Mouse (Mus musculus): ENCODE data around the gene Mc3r.

Gene Mc3r

GRCm38 (mm10) chr2:172248106-172248764 lies at the start of gene Mc3r:
TSS of gene Mc3r (plus strand) at chr2:172248492.
- DNase-seq (ENCODE audit: low spot score), result peak; percentile 5

DNA sequence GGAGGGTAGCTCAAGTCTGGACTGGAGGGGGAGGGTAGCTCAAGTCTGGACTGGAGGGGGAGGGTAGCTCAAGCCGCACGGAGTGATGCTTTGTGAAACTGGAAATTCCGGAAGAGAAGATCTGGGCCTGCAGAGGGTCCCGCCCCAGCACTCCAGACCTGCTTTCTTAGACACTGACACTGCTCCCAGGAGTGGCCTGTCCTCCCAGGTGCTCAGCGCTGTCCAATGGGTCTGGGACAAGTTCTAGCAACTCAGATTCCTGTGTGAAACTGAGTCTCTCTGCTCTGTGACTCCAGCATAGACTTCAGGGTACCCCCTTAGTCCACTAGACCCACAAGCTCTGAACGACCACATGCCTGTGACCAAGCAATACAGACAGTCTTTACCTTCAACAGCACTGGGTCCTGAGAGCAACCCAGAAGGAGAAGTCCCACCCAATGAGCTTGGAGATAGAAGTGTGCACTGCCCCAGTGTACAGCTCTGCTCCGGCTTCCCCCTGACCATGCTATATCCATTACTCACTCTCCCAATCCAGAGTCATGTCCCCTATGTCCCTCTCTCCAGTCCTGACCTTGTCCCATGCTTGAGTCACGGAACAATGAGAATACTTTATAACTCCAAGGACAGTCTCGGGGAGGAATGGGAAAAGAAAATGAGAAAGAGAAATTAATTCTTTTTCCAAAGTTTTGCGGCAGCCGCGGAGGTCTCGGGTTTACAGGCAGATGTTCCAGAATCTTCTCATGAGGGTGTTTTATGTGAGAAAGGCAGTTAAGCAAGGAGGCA lies 46.1 kb upstream of the Mc3r start:
- DNase-seq (ENCODE audit: low spot score), result no peak

DNA sequence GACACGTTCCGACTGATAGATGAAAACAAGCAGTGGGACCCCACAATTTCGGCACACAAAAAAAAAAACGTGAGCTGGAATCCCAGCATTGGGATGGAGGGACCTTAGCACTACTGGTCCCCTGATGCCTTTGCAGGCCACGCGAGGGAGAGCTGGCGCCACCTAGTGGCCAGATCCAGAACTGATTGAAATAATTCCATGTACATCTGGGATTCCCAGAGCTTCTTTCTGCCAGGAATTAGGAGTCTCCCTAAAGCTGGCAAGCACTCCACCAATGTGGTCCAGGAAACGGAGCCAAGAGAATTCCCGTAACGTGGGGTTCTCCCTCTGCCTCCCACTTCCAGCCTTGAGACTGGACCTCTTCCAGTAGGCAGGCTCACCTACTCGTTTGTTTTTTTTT lies 41.3 kb upstream of the Mc3r start:
- peak; percentile 69 for DNase-seq (ENCODE audit: low spot score)

DNA sequence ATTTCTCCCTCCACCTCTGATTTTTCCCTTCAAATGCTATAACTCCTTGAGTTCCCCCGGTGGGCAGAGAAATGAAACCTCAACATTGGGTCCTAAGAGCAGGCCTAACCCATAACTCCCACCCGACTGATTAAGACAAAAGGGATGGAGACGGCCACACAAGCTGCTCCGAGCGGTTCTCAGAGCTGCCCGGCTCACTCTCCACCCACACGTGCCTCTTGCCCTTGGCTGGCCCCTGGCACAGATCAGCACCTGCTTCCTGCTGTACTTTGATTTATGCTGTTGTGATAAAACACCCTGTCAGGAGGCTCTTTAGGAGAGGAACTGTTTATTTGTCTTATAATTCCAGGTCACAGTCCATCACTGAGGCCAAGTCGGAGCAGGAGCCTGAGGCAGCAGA lies 34.8 kb upstream of the Mc3r start:
- no peak for DNase-seq (ENCODE audit: low spot score)

DNA sequence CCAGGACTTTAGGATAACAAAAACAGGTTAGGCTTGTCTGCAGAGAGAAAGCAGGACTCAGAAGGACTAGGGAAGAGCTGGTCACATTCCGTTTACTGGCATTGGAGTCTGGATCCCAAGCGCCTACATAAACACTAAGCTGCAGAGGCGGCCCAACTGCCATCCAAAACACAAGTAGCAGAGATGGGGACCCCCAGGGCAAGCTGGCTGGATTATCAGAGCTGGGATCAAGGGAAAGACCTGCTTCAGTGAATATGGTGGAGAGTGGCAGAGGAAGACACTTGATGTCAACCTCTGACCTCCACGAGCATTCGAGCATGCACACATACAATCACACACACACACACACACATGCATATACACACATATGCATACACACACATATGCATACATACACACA lies 34.0 kb upstream of the Mc3r start:
- DNase-seq (ENCODE audit: low spot score), result no peak

- DNase-seq (ENCODE audit: low spot score), result peak; percentile 50
Observed at GRCm38 (mm10) chr2:172215508-172216162, 32.7 kb upstream of the Mc3r start.

DNA sequence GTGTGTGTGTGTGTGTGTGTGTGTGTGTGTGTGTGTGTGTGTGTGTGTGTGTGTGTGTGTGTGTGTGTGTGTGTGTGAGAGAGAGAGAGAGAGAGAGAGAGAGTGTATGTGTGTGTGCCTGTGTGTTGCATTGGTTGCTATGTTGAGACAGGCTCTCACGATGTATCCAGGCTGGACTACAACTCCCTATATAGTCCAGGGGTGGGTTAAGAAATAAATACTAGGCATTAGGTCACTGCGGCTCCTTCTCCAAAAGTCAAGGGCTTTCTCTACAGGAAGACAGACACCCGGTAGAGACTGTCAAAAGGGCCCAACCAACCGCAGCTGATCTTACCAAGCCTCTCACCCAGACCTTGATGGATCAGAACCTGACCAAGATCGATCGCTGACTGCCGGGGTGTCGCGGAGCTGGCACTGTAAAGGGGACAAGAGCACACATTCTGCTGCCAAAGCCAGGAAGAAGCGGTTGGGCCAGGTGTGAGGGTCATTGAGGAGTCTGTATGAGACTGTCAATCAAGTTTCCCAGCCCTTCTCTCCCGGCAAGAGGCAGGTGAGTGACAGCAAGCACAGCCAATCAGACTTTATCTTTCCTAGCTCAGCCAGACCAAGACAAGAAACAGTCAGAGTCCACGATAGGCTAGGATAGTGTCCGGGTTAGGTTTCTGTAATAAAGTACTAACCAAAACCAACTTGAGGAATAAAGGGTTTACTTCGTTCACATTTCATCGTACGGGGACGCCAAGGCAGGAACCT lies 32.0 kb upstream of the Mc3r start:
- peak; percentile 12 for DNase-seq (ENCODE audit: low spot score)

GRCm38 (mm10) chr2:172217886-172218285 lies 30.4 kb upstream of the Mc3r start:
- no peak for DNase-seq (ENCODE audit: low spot score)

DNA sequence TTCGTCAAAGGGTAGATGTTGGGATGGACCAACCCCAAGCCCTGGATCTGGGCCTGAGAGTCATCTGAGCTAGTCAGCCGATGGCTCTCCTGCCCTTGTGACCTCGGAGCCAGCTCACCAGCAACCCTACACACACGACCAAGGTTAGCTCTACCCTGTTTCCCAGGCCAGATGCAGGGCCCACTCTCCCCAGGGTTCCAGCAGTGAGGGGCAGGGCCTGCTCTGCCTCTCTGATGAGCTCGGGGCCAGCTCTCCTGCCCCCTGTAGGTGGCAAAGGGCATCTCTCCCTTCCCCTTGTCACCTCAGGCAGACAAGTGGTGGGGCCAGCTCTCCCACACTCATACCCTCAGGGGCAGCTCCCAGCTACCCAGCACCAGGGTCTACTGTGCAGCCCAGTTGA lies 29.1 kb upstream of the Mc3r start:
- DNase-seq (ENCODE audit: low spot score), result no peak

DNA sequence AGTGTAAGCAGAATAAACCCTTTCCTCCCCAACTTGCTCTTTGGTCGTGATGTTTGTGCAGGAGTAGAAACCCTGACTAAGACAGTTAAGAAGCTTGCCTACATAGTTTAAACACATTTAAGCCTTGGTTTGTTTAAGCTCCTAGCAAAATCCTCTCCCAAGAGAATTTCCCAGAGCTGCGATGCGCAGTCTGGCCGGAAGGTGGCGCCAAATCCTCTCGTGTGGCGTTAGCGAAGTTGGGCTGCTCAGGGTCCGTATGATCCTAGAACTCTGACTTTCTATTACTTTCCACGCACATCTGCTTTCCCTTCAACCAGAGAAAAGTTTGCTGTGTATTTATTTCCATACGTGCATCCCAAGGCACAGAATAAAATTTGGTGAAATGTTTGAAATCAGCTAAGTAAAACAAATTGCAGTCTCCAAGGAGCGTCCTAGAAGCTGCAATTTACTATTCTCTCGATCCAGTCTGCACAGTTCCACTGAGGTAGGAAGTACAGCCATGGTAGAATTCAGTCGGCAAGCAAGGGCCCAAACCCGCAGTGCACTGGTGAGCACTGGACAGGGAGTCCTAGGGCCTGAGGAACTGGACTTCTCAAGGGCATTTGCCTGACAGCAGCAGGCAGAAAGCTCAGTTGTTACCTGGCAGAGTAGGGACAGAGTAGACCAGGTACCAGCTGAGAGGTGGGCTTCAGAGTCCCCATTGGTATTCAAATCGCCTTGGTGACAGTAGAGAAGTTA lies 26.5 kb upstream of the Mc3r start:
- DNase-seq (ENCODE audit: low spot score), result peak; percentile 9

DNA sequence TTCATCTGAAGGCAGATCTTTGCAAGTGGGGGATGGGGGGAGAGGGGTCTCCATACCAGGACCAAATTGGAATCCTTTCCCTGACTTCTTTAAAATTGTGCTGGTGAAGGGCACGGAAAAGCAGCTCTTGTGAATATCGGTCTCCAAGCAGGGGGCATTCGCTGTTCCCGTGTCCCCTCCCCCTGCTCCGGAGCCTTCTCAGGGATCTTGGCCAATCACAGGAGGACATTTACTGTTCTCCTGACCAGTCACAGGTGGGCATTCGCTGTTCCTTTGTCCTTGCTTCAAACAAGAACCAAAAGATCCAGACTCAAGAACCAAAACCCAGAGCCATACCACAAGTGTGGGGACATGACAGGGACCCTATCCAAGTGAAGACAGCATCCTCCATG lies 25.9 kb upstream of the Mc3r start:
- DNase-seq (ENCODE audit: low spot score), result no peak

- DNase-seq (ENCODE audit: low spot score), result no peak
Observed at GRCm38 (mm10) chr2:172222891-172223290, 25.4 kb upstream of the Mc3r start.

- no peak for DNase-seq (ENCODE audit: low spot score)
Observed at GRCm38 (mm10) chr2:172223451-172224200, 24.7 kb upstream of the Mc3r start.

DNA sequence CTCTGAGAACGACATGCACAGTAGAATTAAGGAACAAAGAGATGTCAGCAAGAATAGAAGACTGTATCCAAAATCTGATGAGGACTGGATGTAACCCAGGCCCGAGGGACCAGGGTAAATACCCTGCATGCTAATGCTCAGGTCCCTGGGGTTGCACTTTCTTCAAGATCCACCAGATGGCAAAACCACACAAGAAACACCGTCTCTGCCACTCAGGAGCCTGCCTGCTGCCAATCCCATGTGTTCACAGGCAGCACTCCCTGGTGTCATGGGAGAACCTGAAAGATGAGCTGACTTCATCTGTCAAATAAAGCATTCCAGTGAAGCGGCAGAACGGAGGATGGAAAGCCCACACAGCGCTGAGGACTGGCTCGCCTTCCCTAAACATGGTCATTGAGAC lies 21.3 kb upstream of the Mc3r start:
- DNase-seq (ENCODE audit: low spot score), result no peak

- DNase-seq (ENCODE audit: low spot score), result no peak
Observed at GRCm38 (mm10) chr2:172227808-172228207, 20.5 kb upstream of the Mc3r start.

DNA sequence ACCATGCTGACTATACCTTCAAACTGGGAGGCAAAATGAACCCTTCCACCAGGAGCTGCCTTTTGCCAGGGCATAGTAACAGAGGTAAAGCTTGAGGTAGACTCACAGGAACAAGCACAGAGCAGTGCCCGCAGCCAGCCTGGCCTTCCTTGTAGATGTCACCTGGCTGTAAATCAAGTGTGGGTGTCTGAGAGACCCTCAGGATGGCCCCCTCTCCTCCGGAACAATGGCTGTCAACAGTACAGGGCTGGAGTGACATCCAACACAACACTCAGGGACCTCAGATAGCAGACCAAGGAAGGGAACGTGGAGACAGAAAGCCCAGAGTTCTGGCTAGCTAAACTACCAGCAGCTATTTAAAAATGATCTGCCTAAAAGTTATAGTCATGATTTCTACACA lies 19.1 kb upstream of the Mc3r start:
- no peak for DNase-seq (ENCODE audit: low spot score)

DNA sequence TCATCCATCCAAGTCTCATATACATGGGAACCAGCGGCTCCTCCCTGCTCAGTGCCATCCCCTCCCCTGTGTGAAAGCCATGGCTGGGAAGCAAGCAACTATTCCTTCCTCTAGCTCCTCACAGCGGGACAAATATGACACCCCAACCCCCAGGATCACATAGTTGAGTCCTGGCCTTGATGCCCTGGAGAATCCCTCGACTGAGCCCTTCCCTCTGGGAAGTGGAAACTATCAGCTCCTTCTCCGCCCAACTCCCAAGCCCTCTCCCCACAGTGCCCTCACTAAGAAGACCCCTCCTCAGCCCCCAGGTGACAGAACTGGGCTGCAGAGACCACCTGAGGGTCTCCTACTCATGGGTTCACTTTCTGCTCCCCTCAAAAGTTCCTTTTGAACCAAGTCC lies 18.2 kb upstream of the Mc3r start:
- no peak for DNase-seq (ENCODE audit: low spot score)

GRCm38 (mm10) chr2:172238220-172238619 lies 10.1 kb upstream of the Mc3r start:
- DNase-seq (ENCODE audit: low spot score), result no peak

GRCm38 (mm10) chr2:172241031-172241430 lies 7.3 kb upstream of the Mc3r start:
- peak; percentile 10 for DNase-seq (ENCODE audit: low spot score)

- no peak for DNase-seq (ENCODE audit: low spot score)
Observed at GRCm38 (mm10) chr2:172245497-172245896, 2.8 kb upstream of the Mc3r start.

DNA sequence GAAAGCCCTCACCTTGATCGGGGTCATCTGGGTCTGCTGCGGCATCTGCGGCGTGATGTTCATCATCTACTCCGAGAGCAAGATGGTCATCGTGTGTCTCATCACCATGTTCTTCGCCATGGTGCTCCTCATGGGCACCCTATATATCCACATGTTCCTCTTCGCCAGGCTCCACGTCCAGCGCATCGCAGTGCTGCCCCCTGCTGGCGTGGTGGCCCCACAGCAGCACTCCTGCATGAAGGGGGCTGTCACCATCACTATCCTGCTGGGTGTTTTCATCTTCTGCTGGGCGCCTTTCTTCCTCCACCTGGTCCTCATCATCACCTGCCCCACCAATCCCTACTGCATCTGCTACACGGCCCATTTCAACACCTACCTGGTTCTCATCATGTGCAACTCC lies 1.0 kb downstream of the Mc3r start:
- DNase-seq (ENCODE audit: low spot score), result no peak
